Mouse (Mus musculus) NIH3T3 (cell line): ENCODE data around the gene Crlf1.
A peak's percentile ranks its signal among the peaks of the same experiment; 100 is the strongest.
"Not testable (repeated sequence)": the region's sequence is repeated elsewhere in the genome, so short reads cannot be mapped to it uniquely, and the experiment has no call there.

Experiments
- DNase-seq: peaks from one replicate; pipeline ENCODE4 v3.0.0-alpha.2; 2012; ENCODE audit warnings: low read depth

Crlf1 gene

DNA sequence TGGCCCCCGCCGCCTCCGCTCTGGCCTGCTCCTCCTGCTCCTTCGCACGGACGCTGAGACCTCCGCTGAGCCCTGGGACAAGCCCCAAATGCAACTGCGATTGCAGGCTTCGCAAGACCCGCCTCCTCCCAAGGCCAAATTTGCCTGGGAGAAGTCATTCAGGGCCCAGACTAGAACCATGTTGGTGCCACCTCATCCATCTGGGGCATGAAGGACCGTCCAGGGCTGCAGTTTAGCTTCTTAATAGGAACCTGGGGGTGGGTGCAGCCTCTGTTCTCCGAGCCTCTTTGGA, 2.8 kb downstream of the Crlf1 start:
- DNase-seq = peak; percentile 61

DNA sequence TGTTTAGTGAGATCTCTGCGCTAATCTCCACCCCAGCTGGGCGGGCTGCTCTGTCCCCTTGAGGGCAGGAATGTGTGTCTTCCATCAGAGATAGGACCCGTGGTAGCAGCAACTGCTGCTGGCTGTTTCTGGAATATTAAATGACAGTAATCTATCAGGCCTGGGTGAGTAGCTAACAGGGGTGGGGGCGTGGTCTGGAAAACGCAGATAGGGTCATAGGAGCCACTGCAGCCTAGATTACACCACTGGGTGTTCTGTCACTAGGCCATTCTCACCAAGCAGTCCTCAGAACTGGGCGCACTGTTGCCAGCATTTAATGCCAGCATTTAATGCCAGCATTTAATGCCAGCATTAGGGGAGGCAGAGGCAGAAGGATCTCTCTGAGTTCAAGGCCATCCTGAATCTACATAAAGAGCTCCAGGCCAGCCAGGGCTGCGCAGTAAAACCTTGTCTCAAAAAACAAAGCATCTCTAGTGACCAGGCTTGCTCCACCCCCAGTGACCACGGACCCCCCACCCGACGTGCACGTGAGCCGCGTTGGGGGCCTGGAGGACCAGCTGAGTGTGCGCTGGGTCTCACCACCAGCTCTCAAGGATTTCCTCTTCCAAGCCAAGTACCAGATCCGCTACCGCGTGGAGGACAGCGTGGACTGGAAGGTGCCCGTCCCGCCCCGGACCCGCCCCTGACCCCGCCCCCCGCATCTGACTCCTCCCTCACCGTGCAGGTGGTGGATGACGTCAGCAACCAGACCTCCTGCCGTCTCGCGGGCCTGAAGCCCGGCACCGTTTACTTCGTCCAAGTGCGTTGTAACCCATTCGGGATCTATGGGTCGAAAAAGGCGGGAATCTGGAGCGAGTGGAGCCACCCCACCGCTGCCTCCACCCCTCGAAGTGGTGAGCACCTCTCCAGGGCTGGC, 7.7 kb downstream of the Crlf1 start:
- no peak for DNase-seq

DNA sequence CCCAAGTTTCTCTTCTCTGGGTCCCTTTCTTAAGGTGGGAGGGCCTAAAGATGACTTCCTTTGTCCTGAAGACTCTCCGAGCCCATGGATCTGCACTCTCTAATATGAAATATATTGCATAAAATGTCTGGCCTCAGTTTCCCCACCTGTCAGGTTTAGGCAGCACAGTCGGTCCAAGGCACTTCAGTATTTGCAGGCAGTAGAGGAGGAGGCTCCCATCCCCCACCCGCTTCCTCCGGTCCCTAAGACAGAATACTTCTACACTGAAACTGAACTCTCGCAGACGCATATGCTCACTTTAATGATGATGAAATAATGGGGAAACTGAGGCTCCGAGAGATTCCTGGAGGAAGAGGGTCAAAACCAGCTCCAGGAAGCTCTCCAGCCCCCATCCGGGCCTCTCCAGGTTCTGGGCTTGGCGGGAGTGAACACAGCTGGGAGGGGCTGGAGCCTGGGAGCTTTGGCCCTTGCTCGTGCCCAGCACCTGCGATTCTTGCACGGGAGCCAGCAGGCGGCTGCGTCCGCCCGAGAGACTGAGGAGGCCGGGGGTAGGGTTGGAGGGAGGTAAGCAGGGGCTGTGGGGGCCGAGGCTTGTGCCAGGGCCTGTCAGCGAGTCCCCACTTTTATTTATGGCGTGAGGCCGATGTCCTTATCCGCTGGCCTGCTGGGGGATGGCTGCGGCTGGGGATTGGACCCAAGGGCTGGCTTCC, 9.0 kb downstream of the Crlf1 start:
- peak; percentile 59 for DNase-seq

DNA sequence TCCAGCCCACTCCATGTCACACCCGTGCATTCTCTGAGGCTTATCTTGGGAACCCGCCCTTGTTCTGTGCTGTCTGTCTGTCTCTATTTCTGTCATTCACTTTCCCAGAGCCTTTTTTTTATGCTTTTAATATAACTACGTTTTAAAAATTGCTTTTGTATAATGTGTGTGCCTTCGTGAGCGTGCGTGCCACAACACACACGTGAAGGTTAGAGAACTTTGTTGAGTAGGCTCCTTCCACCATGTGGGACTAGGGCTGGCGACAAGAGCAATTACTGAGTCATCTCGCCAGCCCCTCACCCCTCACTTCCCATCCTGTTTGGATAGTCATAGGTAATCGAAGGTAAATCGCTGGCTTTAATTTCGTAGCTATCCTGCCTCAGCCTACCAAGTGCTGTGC, 9.6 kb downstream of the Crlf1 start:
- no peak for DNase-seq

DNA sequence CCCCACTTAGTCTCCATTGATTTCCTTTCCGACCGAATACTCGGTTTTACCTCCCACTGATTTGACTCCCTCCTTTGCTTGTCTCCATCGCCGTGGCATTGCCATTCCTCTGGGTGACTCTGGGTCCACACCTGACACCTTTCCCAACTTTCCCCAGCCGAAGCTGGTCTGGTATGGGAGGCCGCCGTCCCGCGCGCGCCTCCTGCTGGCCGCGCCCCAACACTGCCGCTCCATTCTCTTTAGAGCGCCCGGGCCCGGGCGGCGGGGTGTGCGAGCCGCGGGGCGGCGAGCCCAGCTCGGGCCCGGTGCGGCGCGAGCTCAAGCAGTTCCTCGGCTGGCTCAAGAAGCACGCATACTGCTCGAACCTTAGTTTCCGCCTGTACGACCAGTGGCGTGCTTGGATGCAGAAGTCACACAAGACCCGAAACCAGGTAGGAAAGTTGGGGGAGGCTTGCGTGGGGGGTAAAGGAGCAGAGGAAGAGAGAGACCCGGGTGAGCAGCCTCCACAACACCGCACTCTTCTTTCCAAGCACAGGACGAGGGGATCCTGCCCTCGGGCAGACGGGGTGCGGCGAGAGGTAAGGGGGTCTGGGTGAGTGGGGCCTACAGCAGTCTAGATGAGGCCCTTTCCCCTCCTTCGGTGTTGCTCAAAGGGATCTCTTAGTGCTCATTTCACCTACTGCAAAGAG, 10.2 kb downstream of the Crlf1 start:
- DNase-seq = peak; percentile 92

DNA sequence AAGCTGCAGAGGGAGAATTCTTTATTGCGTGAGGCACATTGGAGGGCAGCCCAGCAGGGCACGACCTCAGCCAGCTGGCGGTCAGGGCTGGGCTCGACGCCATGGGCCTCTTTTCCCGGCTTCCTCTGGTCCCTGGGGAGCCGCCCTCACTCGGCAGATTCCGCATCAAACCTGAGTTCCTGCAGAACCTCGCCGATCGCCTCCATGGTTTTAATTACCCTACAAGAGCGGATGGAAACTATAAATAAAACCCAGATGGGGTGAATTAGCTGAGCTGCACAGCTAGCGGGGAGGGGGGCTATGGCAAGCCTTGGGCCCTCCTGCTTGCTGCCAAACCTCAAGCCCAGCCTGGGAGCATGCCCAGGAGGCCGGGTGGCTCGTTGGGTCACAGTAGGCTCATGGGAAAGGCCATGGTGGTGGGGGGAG, 11.3 kb downstream of the Crlf1 start:
- DNase-seq = peak; percentile 99

DNA sequence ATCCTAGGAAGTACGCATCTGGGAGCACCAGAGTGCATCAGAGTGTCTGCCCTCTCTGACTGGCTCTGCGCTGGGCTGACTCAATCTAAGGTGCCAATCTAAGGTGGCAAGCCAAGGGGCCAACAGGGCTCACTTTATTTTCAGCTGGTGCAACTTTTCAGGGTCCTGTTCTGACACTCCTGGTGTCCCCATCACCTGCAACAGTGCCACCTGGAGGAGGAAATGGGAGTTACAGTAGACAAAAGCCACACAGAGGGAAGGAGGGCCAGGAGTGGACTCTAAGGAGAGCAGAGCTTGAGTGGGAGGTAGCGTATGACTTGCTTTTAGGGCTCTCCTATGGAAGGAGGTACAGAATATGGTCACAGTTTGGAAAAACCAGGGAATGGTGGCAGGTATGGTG, 11.9 kb downstream of the Crlf1 start:
- DNase-seq = peak; percentile 92

DNA sequence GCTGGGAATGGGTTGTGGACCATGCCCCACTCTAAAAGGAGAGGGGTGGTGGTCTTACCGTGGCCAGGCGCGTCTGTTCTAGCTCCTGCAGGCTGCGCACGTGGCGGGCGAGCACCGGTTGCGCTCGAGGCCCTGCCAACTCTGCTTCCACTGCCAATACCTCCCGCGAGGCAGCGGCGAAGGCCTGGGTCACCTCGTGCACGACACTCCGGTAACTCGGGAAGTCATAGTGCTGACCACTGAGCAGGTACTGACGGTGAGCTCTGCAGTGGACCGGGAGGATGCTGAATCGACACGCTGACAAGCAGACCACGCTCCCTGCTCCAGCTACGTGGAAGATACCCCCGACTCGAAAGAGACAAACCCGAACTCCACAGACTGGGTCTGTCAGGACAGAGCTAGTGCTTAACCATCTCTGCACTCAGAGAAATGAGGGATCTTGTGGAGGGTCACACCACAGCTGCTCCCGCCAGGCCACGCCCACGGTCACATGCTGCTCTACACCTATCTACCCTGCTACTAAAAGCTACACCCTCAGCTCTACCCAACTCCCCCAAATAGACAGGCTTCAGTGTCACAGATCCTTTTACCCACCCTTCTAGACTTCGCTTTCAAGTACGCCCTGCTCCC, 12.9 kb downstream of the Crlf1 start:
- DNase-seq = no peak

DNA sequence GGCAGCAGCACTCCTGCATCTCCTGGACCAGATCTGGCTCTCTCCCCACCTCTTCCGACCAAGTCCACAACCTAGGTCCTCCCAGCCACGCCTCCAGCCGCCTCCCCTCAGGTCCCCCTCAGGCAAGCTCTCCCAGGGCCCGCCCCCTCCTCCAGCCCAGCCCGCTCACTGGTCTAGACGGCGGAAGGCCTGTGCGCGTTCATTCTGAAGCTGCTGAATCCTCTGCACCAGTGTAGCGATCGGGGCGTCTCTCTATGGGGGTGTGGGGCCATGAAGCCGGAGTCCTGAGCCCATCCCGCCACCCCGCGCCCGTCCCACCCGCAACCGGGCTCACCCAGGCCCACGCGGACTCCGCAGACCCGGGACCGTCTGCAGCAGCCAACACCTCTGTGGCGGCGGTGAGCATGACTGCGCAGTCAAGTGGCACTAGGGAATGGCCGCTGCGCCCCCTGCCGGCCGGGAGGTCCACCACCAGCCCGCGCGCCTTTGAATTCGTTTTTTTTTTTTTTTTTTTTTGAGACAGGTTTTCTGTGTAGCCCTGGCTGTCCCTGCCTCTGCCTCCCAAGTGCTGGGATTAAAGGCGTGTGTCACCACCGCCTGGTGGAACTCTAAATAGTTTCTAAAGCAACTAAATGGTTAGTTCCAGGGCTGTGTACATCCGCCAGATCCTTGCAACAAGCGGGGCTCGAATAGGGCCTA, 13.5 kb downstream of the Crlf1 start, which contains the start of gene Rex1bd:
Gene Rex1bd (minus strand): TSS at position 425 of the 699 bp plus-strand sequence.
- peak; percentile 97 for DNase-seq

DNA sequence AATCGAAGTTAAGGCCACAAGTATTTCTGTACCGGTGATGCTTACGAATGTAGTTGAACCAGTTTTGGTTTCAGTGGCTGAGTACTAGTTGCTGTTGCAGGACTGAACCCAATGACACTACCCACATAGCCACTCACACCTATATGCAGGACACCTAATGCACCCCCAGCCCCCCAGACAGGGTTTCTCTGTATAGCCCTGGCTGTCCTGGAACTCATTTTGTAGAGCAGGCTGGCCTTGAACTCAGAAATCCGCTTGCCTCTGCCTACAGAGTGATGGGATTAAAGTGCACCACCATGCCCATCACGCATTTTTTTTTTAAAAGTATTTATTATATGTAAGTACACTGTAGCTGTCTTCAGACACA, 14.1 kb downstream of the Crlf1 start:
- no peak for DNase-seq

DNA sequence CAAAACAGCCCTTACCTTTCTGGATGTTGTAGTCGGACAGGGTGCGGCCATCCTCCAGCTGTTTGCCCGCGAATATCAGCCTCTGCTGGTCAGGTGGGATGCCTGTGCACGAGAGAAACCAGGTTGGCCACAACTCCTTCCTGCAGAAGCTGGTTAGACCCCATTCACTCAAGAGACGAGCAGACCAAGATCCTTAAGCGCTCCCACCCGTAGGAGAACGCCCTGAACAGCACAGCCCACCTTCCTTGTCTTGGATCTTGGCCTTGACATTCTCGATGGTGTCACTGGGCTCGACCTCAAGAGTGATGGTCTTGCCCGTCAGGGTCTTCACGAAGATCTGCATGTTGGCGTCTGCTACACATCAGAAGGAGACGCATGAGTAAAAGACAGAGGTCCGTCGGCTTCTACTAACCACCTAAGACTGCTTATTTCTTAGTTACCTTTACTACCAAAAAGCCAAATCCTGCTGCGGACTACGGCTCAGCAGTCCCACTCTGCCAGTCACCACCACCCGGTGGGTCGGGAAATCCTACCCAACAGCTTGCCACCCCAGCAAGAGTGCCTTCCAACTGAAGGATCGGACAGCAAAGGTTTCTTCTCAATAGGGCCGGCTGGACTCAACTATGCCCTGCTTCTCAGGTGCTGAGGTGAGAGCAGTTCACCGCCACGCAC, 16.5 kb downstream of the Crlf1 start:
- no peak for DNase-seq

DNA sequence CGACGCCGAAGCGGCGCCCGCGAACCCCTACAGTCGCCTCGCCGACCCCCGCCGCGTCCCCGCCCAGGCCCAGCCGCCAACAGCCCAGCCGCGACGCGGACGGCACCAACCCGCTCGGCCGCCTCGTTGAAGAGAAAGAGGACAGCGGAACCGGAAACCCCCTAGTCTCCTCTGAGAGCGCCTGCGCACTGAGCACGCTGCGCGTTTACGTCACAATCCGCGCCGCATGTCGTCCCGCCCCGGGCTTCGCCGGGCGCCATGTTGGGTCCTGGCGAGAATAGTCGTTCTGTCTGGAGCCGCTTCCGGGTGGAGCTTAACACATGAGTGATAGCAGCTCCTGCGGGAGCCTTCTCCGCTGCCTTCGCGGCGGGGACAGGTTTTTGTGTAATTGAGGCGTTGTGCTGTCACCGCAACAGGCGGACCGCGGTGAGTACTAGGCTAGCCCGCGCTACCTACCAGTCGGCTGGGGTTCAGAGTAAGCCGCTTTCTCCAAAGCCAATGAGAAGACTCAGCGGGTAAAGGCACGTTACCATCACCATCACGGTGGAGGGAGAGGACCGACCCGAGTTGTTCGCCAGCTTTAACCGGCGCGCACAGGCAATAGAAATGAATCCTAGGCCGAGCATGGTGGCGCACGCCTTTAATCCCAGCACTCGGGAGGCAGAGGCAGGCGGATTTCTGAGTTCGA, 17.4 kb downstream of the Crlf1 start, which contains the start of gene Uba52:
Gene Uba52 (minus strand): TSS at position 574 of the 688 bp plus-strand sequence.
- peak; percentile 99 for DNase-seq

DNA sequence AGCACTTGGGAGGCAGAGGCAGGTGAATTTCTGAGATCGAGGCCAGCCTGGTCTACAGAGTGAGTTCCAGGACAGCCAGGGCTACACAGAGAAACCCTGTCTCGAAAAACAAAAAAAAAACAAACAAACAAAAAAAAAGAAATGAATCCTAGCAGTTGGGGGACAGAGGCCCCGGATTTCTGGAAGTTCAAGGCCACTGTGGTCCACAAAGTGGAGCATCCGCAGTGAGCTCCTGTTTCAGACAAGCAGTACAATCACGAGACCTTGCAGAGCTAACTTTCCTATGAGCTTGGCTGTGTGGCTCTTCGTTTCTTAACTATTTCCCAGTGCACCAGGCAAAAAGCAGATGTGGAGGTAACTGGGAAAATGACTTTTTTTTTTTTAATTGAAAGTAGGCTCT, 18.2 kb downstream of the Crlf1 start:
- not testable (repeated sequence) for DNase-seq

DNA sequence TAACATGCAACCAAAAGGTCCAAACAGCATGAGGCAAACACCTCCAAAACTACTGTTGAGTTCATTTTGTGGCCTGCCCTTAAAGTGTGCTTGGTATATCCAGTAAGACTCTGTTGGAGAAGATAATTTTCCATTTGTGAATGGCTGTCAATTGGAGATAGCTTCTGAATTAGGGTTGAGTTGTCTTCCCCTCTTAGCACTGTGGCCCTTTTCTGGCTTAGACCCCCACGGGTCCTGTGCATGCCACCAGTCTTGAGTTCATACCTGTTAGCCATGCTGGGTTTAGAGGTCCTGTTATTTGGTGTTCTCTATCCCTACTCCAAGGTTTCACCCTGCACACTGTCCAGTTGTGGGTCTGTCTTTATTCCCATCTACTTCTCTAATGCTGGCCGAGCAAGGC, 18.8 kb downstream of the Crlf1 start:
- no peak for DNase-seq

DNA sequence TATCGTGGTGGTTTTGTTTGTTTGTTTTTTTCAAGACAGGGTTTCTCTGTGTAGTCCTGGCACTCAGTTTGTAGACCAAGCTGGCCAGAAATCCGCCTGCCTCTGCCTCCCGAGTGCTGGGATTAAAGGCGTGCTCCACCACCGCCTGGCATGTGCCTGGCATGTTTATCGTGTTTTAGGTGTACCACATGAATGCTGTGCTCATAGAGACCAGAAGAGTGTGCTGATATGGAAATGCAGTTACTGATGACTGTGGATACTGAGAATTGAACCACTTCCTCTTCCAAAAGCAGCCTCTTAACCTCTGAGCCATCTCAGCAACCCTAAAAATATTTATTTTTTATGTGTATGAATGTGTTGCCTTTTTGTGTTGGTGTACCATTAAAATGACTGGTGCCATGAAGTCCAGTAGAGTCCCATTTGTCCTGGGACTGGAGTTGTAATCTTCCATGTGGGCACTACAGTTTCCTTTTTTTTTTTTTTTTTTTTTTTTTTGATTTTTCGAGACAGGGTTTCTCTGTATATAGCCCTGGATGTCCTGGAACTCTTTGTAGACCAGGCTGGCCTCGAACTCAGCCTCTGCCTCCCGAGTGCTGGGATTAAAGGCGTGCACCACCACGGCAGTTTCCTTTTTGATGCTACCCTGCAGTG, 19.4 kb downstream of the Crlf1 start:
- DNase-seq = no peak

DNA sequence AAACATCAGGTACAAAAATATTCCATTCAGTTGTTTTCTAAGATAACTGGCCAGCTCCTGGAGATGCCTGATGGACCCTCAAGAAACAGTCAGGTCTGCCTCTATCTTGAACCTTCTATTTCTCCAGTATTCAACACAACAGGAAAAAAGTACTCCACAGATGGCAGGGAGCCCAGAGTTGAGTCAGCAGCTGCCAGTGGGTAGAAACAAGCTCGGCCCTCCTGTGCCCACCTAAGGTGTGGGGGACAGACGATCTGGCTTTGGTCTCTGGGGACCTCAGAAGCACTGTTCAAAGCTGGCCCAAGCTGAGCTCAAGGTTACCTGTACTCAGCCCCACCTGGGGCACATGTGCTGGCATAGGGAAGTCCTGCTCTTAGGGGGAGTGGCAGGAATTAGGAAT, 20.5 kb downstream of the Crlf1 start:
- DNase-seq = peak; percentile 88

DNA sequence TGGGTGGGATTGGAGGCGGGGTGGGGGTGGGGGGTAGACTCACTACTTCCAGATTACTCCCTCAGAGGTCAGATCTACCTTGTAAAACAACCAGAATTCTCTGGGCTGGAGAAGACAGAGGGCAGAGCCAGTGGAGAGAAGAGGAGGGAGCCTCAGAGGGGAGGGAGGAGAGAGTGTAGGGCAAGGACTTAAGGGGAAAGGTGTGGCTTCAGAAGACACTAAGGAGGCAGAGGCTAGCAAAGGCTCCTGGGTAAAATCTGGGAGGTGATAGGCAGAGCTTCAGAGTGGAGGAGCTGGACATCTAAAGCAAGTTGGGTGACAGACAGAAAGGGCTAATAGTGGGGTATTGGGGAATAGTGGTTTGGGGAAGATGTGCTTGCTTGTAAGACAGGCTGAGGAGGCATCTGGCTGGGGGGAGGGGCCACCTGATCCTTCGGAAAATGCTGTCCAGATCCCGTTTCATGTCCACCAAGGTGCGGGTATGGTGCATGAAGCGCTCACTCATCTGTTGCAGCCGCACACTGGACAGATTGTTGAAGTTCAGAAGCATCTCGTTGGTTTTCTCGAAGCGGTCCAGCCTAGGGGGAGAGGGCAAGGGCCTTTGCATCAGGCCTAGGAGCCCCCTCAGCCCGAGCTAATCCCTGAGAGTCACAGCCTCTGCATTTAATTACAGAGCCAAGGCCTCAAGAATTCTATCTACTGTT, 25.1 kb downstream of the Crlf1 start:
- no peak for DNase-seq

DNA sequence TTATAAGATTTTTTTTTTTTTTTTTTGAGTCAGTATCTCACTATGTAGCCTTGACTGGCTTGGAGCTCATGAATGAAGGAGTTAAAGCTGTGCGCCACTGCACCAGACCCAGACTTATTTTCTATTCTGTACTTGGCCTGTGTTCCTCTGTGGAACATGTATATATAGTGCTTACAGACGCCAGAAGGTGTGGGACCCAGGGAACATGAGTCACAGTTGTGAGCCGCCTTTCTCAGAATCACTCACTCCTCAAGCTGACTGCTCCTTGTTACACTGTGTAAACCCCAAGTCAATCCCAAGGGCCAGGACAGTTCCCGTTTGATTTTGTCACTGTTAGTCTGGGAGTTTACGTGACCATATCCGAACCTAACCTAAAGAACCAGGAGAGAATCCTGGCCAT, 26.1 kb downstream of the Crlf1 start:
- DNase-seq = no peak

DNA sequence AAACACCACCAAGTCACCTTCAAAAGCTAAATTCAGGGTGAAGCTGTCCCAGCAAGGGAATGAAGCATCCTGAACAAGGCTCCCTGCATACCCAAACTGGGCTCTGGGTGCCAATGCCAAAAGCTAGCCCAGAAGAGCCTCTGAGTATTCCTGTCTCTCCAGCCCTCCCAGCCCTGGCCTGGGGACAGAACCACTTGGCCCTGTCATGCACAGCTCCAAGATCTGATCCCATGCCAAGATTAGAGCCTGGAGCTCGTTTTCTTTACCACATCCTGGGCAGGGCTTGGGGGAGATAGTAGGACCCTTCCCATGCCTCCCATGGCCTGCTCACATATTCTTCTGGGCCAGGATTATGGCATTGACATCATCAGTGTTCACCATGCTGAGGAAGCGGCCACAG, 26.6 kb downstream of the Crlf1 start:
- no peak for DNase-seq
